Mouse (Mus musculus) brain, embryonic 14.5 days (tissue): ENCODE measurements at regions not wholly inside any gene's neighbourhood (a gene's known extent, or its start where the extent isn't known, plus 50 kb on each side); places are given as distances from the start of the nearest gene placed in this dataset.

Source experiments
- DNase-seq: peaks from one replicate; pipeline ENCODE4 v3.0.0-alpha.2; 2011; ENCODE audit warnings: low read depth
- CTCF ChIP-seq: fragments of 200-500 bp; IDR thresholded peaks from 2 replicates; pipeline ENCODE4 v1.5.1; 2012; ENCODE audit warnings: inconsistent platforms, mild to moderate bottlenecking, moderate library complexity, borderline replicate concordance; ENCODE audit not compliant: insufficient read depth, insufficient read length; ENCODE audit errors: extremely low read depth
- POLR2A ChIP-seq: fragments of 200-500 bp; IDR thresholded peaks from 2 replicates; pipeline ENCODE4 v1.6.1; 2012; ENCODE audit warnings: mild to moderate bottlenecking, inconsistent platforms, borderline replicate concordance; ENCODE audit not compliant: poor library complexity, insufficient read depth, insufficient read length, severe bottlenecking; ENCODE audit errors: extremely low read depth

- TF ChIP-seq POLR2A, result no peak
- no peak for TF ChIP-seq CTCF
- no peak for DNase-seq
Observed at GRCm38 (mm10) chr16:27586307-27586706, 197.6 kb downstream of the Ccdc50 start.

- TF ChIP-seq POLR2A (no peak), CTCF (no peak)
- no peak for DNase-seq
Observed at GRCm38 (mm10) chr16:27609366-27609765, 220.7 kb downstream of the Ccdc50 start.

GRCm38 (mm10) chr16:27641306-27641705 is 252.6 kb downstream of the Ccdc50 start:
- DNase-seq, result peak; percentile 49
- no peak for TF ChIP-seq POLR2A
- TF ChIP-seq CTCF, result no peak

GRCm38 (mm10) chr16:27678275-27678674 is 289.6 kb downstream of the Ccdc50 start:
- peak; percentile 51 for DNase-seq
- TF ChIP-seq CTCF, result no peak
- TF ChIP-seq POLR2A, result no peak

GRCm38 (mm10) chr16:27682926-27683325 is 294.3 kb downstream of the Ccdc50 start:
- TF ChIP-seq POLR2A, result no peak
- no peak for TF ChIP-seq CTCF
- DNase-seq, result no peak

- DNase-seq, result no peak
- TF ChIP-seq POLR2A, result no peak
- TF ChIP-seq CTCF, result no peak
Observed at GRCm38 (mm10) chr16:27683826-27684225, 295.2 kb downstream of the Ccdc50 start.

GRCm38 (mm10) chr16:27709946-27710345 is 321.3 kb downstream of the Ccdc50 start:
- DNase-seq, result no peak
- TF ChIP-seq POLR2A (no peak), CTCF (no peak)

GRCm38 (mm10) chr16:27723445-27723844 is 334.8 kb downstream of the Ccdc50 start:
- TF ChIP-seq POLR2A (no peak), CTCF (no peak)
- DNase-seq, result peak; percentile 12
